Mouse (Mus musculus): Measurements from ENCODE around the gene Tma7. TPM values are rescaled to one million over a fixed set of nuclear protein-coding genes. Genes with fewer than 3 reads are reported as not detected.

The Tma7 gene
- total RNA-seq, 2 experiments from 2014 or later, result 286 to 308 TPM

GRCm38 (mm10) chr9:109103250-109103649 lies 20.9 kb upstream of the Tma7 start:
- no peak for DNase-seq (ENCODE audit: low spot score in 2 of 2)

GRCm38 (mm10) chr9:109102541-109102940 lies 20.2 kb upstream of the Tma7 start:
- DNase-seq (ENCODE audit: low spot score in 2 of 2), result no peak

GRCm38 (mm10) chr9:109101933-109102445 lies 19.6 kb upstream of the Tma7 start:
- no peak for DNase-seq (ENCODE audit: low spot score in 2 of 2)

- DNase-seq (ENCODE audit: low spot score in 2 of 2), result no peak
Measured at GRCm38 (mm10) chr9:109100307-109100928, 18.0 kb upstream of the Tma7 start.

GRCm38 (mm10) chr9:109098969-109099368 lies 16.6 kb upstream of the Tma7 start:
- peak; percentile 36 to 54 for DNase-seq (ENCODE audit: low spot score in 2 of 2)

- no peak for DNase-seq (ENCODE audit: low spot score in 2 of 2)
Measured at GRCm38 (mm10) chr9:109098366-109098765, 16.0 kb upstream of the Tma7 start.

- peak; percentile 58 to 76 for DNase-seq (ENCODE audit: low spot score in 2 of 2)
Measured at GRCm38 (mm10) chr9:109097831-109098230, 15.4 kb upstream of the Tma7 start.

GRCm38 (mm10) chr9:109097291-109097690 lies 14.9 kb upstream of the Tma7 start:
- no peak for DNase-seq (ENCODE audit: low spot score in 2 of 2)

- no peak for DNase-seq (ENCODE audit: low spot score in 2 of 2)
Measured at GRCm38 (mm10) chr9:109096856-109097255, 14.5 kb upstream of the Tma7 start.

- DNase-seq (ENCODE audit: low spot score in 2 of 2), result peak in 1 of 2 experiments; percentile 46
Measured at GRCm38 (mm10) chr9:109096251-109096661, 13.9 kb upstream of the Tma7 start.

GRCm38 (mm10) chr9:109095137-109095982 lies 13.0 kb upstream of the Tma7 start, which contains the start of gene Plxnb1:
TSS of gene Plxnb1 (plus strand) at chr9:109095389.
- peak; percentile 56 to 70 for DNase-seq (ENCODE audit: low spot score in 2 of 2)

- DNase-seq (ENCODE audit: low spot score in 2 of 2), result no peak
Measured at GRCm38 (mm10) chr9:109094553-109095136, 12.3 kb upstream of the Tma7 start.

- DNase-seq (ENCODE audit: low spot score in 2 of 2), result no peak
Measured at GRCm38 (mm10) chr9:109093786-109094552, 11.6 kb upstream of the Tma7 start.

- no peak for DNase-seq (ENCODE audit: low spot score in 2 of 2)
Measured at GRCm38 (mm10) chr9:109092799-109093198, 10.4 kb upstream of the Tma7 start.

GRCm38 (mm10) chr9:109091802-109092201 lies 9.4 kb upstream of the Tma7 start:
- DNase-seq (ENCODE audit: low spot score in 2 of 2), result no peak

- peak in 1 of 2 experiments; percentile 39 for DNase-seq (ENCODE audit: low spot score in 2 of 2)
Measured at GRCm38 (mm10) chr9:109090446-109090845, 8.1 kb upstream of the Tma7 start.

- DNase-seq (ENCODE audit: low spot score in 2 of 2), result peak in 1 of 2 experiments; percentile 50
Measured at GRCm38 (mm10) chr9:109087987-109088386, 5.6 kb upstream of the Tma7 start.

GRCm38 (mm10) chr9:109084922-109085321 lies 2.5 kb upstream of the Tma7 start:
- DNase-seq (ENCODE audit: low spot score in 2 of 2), result no peak

GRCm38 (mm10) chr9:109081749-109082123 lies 651 bp downstream of the Tma7 start:
- no peak for DNase-seq (ENCODE audit: low spot score in 2 of 2)

- DNase-seq (ENCODE audit: low spot score in 2 of 2), result no peak
Measured at GRCm38 (mm10) chr9:109080516-109080915, 1.9 kb downstream of the Tma7 start.

All from layer of hippocampus, adult 18-20 months (tissue).